Mouse (Mus musculus): ENCODE data around the gene Dpy19l2. TPM values are rescaled to one million over a fixed set of nuclear protein-coding genes. Genes with fewer than 3 reads are reported as not detected.
"Not testable (repeated sequence)": the region's sequence is repeated elsewhere in the genome, so short reads cannot be mapped to it uniquely, and the experiment has no call there.

Gene Dpy19l2
- not detected in 2 replicates for polyA plus RNA-seq (2012; ENCODE audit: insufficient read depth, insufficient read length, low replicate concordance, missing spikeins)

- 1% methylated on average over 45 of the region's 45 CpGs for WGBS
- no peak for TF ChIP-seq CTCF (IDR thresholded peaks at IDR 0.05; ENCODE audit: insufficient read depth, low read depth, low read length)
- H3K27ac ChIP-seq (ENCODE audit: insufficient read depth, low read depth, low read length), result no peak within 1 kb of the TSS
- H3K4me3 ChIP-seq (ENCODE audit: insufficient read depth, low read depth, low read length), result peak within 1 kb of the TSS; percentile 45
- peaks cover 8% of the 10 kb centered on the region for H3K4me1 ChIP-seq (ENCODE audit: control insufficient read depth, insufficient read depth, low read length)
Measured at GRCm38 (mm10) chr9:24695700-24696404, at the start of gene Dpy19l2. Gene Dpy19l2, minus strand, starts transcription at chr9:24696293.

- no peak for TF ChIP-seq POLR2A (IDR thresholded peaks at IDR 0.05; ENCODE audit: insufficient read depth, low read depth, low read length)
- no peak for TF ChIP-seq CTCF (IDR thresholded peaks at IDR 0.05; ENCODE audit: insufficient read depth, low read depth, low read length)
- WGBS, result 90% methylated on average over 5 of the region's 5 CpGs
- no peak overlapping the region for H3K4me3 ChIP-seq (ENCODE audit: insufficient read depth, low read depth, low read length)
- H3K27ac ChIP-seq (ENCODE audit: insufficient read depth, low read depth, low read length), result no peak overlapping the region
- H3K4me1 ChIP-seq (ENCODE audit: control insufficient read depth, insufficient read depth, low read length), result no peaks in the 10 kb centered on the region
Measured at GRCm38 (mm10) chr9:24744958-24745357, 48.9 kb upstream of the Dpy19l2 start.

GRCm38 (mm10) chr9:24701246-24701645 lies 5.2 kb upstream of the Dpy19l2 start:
- TF ChIP-seq CTCF (IDR thresholded peaks at IDR 0.05; ENCODE audit: insufficient read depth, low read depth, low read length) (no peak), POLR2A (IDR thresholded peaks at IDR 0.05; ENCODE audit: insufficient read depth, low read depth, low read length) (no peak)
- no peak overlapping the region for H3K4me3 ChIP-seq (ENCODE audit: insufficient read depth, low read depth, low read length)
- peaks cover under 1% of the 10 kb centered on the region for H3K4me1 ChIP-seq (ENCODE audit: control insufficient read depth, insufficient read depth, low read length)
- H3K27ac ChIP-seq (ENCODE audit: insufficient read depth, low read depth, low read length), result no peak overlapping the region

- peak overlapping the region; percentile 45 for H3K4me3 ChIP-seq (ENCODE audit: insufficient read depth, low read depth, low read length)
- 18% methylated on average over 9 of the region's 9 CpGs for WGBS
- peaks cover 8% of the 10 kb centered on the region for H3K4me1 ChIP-seq (ENCODE audit: control insufficient read depth, insufficient read depth, low read length)
- TF ChIP-seq CTCF (IDR thresholded peaks at IDR 0.05; ENCODE audit: insufficient read depth, low read depth, low read length) (no peak), POLR2A (IDR thresholded peaks at IDR 0.05; ENCODE audit: insufficient read depth, low read depth, low read length) (no peak)
- H3K27ac ChIP-seq (ENCODE audit: insufficient read depth, low read depth, low read length), result no peak overlapping the region
Measured at GRCm38 (mm10) chr9:24696405-24696778, 299 bp upstream of the Dpy19l2 start.

GRCm38 (mm10) chr9:24637341-24637740 lies 58.8 kb downstream of the Dpy19l2 start:
- H3K27ac ChIP-seq (ENCODE audit: insufficient read depth, low read depth, low read length); H3K4me1 ChIP-seq (ENCODE audit: control insufficient read depth, insufficient read depth, low read length); H3K4me3 ChIP-seq (ENCODE audit: insufficient read depth, low read depth, low read length): not testable (repeated sequence)
- 88% methylated on average over 2 of the region's 2 CpGs for WGBS

- H3K27ac ChIP-seq (ENCODE audit: insufficient read depth, low read depth, low read length), result no peak within 1 kb of the TSS
- TF ChIP-seq CTCF (IDR thresholded peaks at IDR 0.05; ENCODE audit: insufficient read depth, low read depth, low read length) (no peak), POLR2A (IDR thresholded peaks at IDR 0.05; ENCODE audit: insufficient read depth, low read depth, low read length) (no peak)
- WGBS, result 90% methylated on average over 5 of the region's 5 CpGs
- H3K4me1 ChIP-seq (ENCODE audit: control insufficient read depth, insufficient read depth, low read length), result no peaks in the 10 kb centered on the region
- H3K4me3 ChIP-seq (ENCODE audit: insufficient read depth, low read depth, low read length), result no peak within 1 kb of the TSS
Measured at GRCm38 (mm10) chr9:24624896-24625295, 71.2 kb downstream of the Dpy19l2 start, which contains the start of gene Cypt4. Gene Cypt4, plus strand, starts transcription at chr9:24625196.

GRCm38 (mm10) chr9:24538159-24538558 lies 157.9 kb downstream of the Dpy19l2 start:
- no peak for TF ChIP-seq CTCF (IDR thresholded peaks at IDR 0.05; ENCODE audit: insufficient read depth, low read depth, low read length)
- TF ChIP-seq POLR2A (IDR thresholded peaks at IDR 0.05; ENCODE audit: insufficient read depth, low read depth, low read length), result no peak
- Histone ChIP-seq H3K27ac (ENCODE audit: insufficient read depth, low read depth, low read length) (no peak overlapping the region), H3K4me3 (ENCODE audit: insufficient read depth, low read depth, low read length) (no peak overlapping the region), H3K4me1 (ENCODE audit: control insufficient read depth, insufficient read depth, low read length) (no peaks in the 10 kb centered on the region)
- WGBS, result 53% methylated on average over 2 of the region's 2 CpGs

- no peak overlapping the region for H3K4me3 ChIP-seq (ENCODE audit: insufficient read depth, low read depth, low read length)
- H3K27ac ChIP-seq (ENCODE audit: insufficient read depth, low read depth, low read length), result no peak overlapping the region
- 52% methylated on average over 10 of the region's 10 CpGs for WGBS
- no peak for TF ChIP-seq CTCF (IDR thresholded peaks at IDR 0.05; ENCODE audit: insufficient read depth, low read depth, low read length)
- no peak for TF ChIP-seq POLR2A (IDR thresholded peaks at IDR 0.05; ENCODE audit: insufficient read depth, low read depth, low read length)
- H3K4me1 ChIP-seq (ENCODE audit: control insufficient read depth, insufficient read depth, low read length), result peaks cover 3% of the 10 kb centered on the region; the same call in 1 of the 2 replicates
Measured at GRCm38 (mm10) chr9:24516575-24517139, 179.4 kb downstream of the Dpy19l2 start.

- TF ChIP-seq CTCF (IDR thresholded peaks at IDR 0.05; ENCODE audit: insufficient read depth, low read depth, low read length) (no peak), POLR2A (IDR thresholded peaks at IDR 0.05; ENCODE audit: insufficient read depth, low read depth, low read length) (no peak)
- Histone ChIP-seq H3K4me1 (ENCODE audit: control insufficient read depth, insufficient read depth, low read length) (peaks cover 3% of the 10 kb centered on the region; the same call in 1 of the 2 replicates), H3K4me3 (ENCODE audit: insufficient read depth, low read depth, low read length) (no peak overlapping the region), H3K27ac (ENCODE audit: insufficient read depth, low read depth, low read length) (no peak overlapping the region)
- 68% methylated on average over 5 of the region's 5 CpGs for WGBS
Measured at GRCm38 (mm10) chr9:24514078-24514469, 182.0 kb downstream of the Dpy19l2 start.

All from olfactory bulb, adult 2 months (tissue).